Mouse (Mus musculus): Measurements from ENCODE around the gene Dok3.

Dok3 gene

DNA sequence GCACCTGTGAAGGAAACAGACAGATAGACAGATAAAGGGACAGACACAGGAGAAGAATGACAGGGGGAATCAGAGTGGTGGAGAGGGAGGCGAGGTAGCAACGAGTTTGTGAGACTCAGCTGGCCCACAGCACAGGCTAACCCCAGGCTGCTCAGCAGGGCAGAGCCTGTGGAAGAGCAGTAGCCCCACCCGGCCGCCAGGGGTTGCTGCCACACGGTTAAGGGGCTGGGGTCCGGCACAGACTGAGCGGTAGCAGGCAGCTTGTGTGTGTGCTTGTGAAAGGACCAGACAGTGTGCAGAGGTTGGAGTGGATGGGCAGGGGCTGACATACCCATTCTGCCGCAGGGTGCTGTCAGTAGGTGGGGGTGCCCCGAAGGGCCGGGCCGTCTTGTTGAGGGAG lies 21.2 kb downstream of the Dok3 start:
- no peak for DNase-seq (ENCODE audit: low spot score in 2 of 2)

DNA sequence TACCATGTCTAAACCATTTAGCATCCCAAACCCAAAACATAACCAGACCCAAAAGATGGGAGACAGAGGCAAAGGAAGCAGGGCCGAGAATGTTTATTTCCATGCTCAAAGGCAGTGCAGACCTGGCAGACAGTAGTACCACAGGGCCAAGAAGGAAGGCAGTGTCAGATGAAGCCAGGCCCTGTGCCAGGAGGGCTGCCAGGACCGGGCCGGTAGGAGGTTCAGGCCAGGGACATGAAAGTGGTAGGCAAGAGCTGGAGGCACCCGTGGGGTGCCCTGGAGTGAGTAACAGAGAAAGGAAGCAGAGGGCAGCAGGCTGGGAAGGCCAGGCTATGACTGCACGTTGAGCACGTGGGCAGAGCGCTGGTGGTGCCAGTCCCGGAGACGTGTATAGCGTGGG lies 22.4 kb downstream of the Dok3 start:
- DNase-seq (ENCODE audit: low spot score in 2 of 2) = no peak

DNA sequence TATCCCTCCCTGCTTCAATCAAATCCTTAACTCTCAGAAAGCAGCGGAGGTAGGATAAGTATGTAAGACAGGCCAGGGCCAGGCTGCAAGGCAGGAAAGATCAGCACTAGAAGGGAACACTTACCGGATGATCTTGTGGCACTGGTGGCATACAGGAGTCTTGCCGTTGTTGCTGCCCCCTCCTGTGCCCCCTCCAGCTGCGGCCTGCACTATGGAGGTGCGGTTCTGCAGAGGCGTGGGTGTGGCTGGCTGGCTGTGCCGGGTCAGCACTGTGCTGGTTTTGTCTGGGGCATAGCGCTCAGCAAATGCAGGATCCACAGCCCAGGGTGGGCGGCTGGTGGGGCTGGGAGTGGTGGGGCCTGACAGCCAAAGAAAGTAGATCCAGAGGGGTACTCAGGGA lies 23.3 kb downstream of the Dok3 start:
- DNase-seq (ENCODE audit: low spot score in 2 of 2) = no peak

DNA sequence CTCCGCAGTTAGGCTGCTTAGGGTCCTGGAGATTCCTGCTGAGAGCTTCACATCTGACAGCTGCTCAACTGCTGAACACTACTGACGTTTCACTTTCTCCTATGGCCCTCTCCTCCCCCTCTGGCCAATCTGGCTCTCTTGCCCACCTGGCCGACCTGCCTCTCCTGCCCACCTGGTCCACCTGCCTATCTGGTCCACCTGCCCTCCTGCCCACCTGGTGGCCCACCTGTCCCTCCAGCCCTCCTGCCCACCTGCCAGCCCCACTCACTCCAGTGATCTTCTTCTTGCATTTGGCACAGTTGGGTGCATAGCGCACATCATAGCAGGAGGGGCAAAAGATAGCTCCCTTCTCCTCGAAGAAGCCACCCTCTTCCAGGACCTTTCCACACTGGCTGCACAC lies 24.7 kb downstream of the Dok3 start:
- DNase-seq (ENCODE audit: low spot score in 2 of 2) = no peak

GRCm38 (mm10) chr13:55502405-55502804 lies 26.7 kb downstream of the Dok3 start:
- DNase-seq (ENCODE audit: low spot score in 2 of 2) = no peak

GRCm38 (mm10) chr13:55500575-55500974 lies 28.5 kb downstream of the Dok3 start:
- DNase-seq (ENCODE audit: low spot score in 2 of 2) = no peak

DNA sequence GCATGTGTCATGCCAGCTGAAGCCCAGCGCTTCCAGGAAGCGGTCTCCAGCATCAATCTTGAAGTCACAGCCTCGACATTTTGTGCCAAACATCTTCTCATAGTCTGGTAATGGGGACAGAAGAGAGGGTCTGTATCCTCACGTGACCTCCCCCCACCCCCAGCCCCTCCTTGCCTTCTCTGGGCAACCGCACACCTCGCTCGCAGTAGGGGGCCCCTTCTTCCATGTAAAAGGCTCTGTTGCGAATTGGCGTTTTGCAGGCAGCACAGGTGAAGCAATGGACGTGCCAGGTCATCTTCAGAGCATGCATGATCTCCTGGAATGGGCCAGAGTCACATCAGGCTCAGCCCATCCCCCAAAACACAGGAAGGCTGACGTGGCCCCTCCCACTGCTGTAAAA lies 30.2 kb downstream of the Dok3 start:
- DNase-seq (ENCODE audit: low spot score in 2 of 2) = no peak

GRCm38 (mm10) chr13:55496661-55497060 lies 32.4 kb downstream of the Dok3 start:
- DNase-seq (ENCODE audit: low spot score in 2 of 2) = no peak

DNA sequence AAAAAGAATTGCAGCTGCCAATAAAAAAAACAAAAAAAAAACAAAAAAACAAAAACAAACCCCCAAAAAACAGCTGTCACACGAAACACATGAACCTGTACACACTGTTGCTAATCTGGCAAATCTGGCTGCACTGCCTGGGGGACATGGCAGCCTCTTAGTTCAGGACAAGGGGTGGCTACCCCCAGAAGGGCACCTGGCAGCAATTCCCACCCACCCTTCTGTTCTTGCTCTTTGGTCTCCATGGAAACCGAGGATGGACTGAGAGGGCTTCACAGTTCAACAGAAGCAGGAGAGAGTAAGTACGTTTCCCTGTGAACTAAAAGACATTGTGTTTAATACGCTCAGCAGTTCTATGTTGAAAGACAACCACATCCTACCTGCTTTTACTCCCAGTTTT lies 33.4 kb downstream of the Dok3 start:
- no peak for DNase-seq (ENCODE audit: low spot score in 2 of 2)

GRCm38 (mm10) chr13:55494883-55495621 lies 34.0 kb downstream of the Dok3 start:
- no peak for DNase-seq (ENCODE audit: low spot score in 2 of 2)

DNA sequence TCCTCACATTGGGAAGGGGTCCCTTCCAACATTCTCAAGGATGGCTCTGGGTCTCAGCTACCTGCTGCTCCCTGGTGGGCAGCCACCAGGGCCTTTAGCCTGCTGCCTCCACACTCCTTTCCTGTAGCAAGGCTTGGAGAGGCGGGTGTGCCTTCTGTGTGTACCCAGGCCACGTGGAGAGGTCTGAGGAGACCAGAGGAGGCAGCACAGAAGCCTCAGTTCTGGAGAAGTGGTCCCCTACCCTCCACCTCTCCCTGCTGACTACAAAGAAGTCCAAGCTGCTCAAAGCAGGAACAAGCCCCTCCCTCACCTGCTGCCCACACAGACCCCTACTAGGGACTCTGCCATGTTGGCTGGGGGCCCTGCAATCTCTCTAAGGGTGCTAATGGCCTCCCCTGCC lies 34.8 kb downstream of the Dok3 start:
- DNase-seq (ENCODE audit: low spot score in 2 of 2) = no peak

DNA sequence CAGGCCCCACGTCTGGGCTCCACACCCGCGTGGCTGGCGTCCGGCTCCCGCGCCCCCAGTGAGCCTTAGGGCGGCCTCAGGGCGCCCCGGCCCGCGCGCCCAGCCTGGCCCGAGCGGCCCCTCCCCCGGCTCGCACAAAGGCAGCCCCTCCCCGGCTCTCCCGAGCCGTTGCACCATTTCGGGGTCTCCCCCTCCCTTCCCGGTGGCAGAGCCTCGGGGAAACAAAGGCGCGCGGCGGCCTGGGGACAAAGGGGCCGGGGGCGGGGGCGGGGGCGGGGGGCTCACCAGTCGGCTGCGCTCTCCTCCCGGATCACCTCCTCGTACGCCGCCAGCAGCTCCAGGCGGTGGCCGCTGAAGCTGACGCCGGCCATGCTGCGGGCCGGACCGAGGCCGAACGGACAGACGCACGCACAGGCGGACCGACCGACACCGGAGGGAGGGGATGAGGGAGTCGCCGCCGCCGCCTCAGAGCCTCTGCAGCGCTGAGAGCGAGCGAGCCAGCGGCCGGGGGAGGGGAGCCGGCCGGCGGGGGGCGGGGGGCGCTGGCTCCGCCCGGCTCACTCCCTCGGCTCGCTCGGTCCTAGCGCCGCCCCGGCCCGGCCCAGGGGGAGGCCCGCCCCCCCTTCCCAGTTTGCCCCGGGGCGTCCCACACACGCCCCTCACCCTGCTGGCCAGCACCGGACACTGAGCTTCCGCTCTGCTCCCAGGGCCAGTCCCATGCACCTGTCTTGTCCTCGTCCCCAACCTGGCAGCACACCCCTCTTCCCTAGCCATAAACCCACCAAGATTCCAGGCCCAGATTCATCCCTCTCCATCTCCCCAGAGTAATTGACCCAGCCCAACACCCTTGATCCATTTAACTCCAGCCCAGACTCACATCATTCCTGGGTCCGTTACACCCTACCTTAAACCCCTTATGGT lies 41.3 kb downstream of the Dok3 start, which contains the start of gene Dbn1:
Dbn1 (minus strand) TSS at position 534 of the 921 bp plus-strand sequence.
- no peak for DNase-seq (ENCODE audit: low spot score in 2 of 2)

DNA sequence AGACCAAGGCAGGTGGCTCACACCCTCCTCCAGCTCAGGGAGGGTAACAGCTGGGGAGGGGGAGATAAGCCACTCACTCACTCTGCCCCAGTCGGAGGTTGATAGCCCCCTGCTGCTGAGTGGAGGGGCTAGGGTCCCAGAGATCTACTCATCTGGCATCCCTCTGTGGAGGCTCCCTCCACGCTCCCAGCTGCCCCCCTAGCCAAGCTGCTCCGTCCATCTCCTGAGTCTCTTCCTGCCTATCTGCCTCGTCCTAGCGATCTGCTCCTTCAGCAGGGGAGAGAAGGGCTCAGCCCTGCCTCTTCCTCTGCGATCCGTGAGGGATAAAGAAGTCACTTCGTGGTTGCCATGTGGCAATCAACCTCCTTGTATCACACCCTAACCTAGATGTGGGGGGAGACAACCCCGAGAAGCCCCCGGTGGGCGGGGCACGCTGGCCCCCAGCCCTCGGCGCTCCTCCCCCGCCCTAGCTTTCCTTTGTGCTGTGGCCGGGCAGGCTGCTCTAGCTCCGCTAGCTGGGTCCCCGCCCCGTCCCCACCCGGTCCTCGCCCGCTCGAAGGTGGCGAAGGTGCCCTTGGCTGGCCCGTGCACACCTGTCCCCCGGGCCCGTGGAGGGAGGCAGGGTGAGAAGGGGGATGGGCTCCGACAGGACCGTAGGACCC lies 42.0 kb downstream of the Dok3 start:
- no peak for DNase-seq (ENCODE audit: low spot score in 2 of 2)

- DNase-seq (ENCODE audit: low spot score in 2 of 2) = no peak
Measured at GRCm38 (mm10) chr13:55486029-55486794, 42.9 kb downstream of the Dok3 start.

- DNase-seq (ENCODE audit: low spot score in 2 of 2) = no peak
Measured at GRCm38 (mm10) chr13:55484520-55485088, 44.5 kb downstream of the Dok3 start.

GRCm38 (mm10) chr13:55483593-55483992 lies 45.5 kb downstream of the Dok3 start:
- DNase-seq (ENCODE audit: low spot score in 2 of 2) = peak; percentile 90 to 94

DNA sequence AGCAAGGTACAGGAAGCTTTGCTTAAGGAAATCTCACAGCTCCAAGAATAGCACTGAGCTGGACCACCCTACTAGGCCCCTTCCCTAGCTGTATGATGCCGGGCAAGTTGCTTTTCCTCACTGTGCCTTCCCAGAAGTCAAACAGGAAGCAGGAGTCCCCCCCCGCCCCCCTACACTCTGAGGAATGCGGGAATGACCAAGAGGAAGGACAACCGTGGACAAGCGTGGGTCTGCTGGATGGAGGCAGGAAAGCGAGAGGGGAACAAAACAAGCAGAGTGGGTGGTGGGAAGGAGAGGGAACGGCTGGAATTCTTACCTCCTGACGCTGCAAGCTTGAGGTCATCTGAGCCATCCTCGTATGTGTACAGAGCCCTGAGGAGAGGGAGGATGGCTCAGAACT lies 46.0 kb downstream of the Dok3 start:
- no peak for DNase-seq (ENCODE audit: low spot score in 2 of 2)

DNA sequence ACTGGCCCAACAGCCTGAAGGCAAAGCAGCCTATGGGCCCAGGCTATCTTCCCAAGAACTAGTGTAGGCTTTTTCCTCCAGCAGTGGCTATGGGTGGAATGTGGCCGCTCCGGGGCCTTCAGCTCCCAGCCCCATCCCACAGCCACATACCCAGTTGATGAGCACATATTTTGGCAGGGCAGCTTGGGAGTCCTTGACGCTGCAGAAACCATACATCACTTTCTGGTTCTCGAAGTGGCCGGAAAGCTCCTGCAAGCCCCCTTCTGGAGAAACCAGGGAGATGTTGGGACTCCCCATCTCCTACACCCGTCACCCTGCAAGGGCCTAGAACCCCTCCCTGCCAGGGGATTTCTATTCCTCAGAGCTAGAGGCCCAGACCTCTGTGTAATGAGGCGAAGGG lies 46.6 kb downstream of the Dok3 start:
- DNase-seq (ENCODE audit: low spot score in 2 of 2) = no peak

DNA sequence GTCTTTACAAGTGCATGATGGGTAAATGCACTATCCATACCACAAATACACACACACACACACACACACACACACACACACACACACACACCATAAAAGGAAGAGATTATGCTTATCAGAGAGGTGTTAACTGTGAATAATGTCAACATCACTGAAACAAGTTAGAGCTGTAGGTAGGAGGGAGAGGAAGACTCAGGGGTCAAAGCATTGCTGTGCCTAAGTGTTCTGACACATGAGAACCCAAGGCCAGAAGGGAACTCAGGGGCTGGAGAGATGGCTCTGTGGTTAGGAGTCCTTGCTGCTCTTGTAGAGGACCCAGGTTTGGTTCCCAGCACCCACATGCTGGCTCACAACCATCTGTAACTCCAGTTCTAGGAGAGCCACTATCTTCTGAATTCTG lies 49.2 kb downstream of the Dok3 start:
- no peak for DNase-seq (ENCODE audit: low spot score in 2 of 2)

DNA sequence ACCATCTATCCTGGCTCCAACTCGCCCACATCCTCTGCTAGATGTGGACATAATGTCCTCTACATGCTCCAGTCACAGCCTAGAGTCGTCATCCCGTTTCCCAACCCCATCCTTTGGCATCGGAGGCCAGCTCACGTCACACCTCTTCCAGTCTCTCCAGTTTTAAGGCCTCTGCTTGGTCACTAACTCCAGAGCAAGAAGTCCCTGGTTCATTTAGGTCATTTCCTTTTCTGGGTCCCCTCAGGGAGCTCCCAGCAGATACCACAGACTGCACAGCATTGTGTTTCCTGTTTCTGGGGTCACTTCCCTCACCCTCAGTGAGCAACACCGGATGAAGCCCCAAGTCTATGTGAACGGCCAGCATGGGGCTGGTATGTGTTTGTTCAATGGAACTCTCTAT lies 50.1 kb downstream of the Dok3 start:
- no peak for DNase-seq (ENCODE audit: low spot score in 2 of 2)

DNA sequence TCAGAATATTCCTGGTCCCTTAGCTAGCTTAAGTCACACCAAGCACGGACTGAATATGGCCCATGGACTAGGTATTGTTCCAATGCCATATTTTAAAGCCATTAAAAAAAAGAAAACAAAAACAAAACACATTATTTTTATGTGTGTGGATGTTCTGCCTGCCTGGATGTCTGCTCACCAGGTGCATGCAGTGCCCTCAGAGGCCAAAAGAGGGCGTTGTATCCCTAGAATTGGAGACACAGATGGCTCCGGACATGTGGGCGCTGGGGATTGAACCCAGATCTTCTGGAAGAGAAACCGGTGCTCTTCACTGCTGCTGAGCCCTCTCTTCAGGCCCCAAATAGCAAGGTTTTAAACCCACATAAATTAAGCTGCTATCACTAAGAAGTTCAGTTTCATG lies 51.1 kb downstream of the Dok3 start:
- no peak for DNase-seq (ENCODE audit: low spot score in 2 of 2)

Data from frontal cortex, postnatal 14 days (tissue).